Mouse (Mus musculus) embryo, embryonic 10 days (tissue): ENCODE data around the gene Acr.

ENCODE experiments used
- DNase-seq: peaks from one replicate; pipeline ENCODE4 v3.0.0-alpha.2; 2015; ENCODE audit warnings: low spot score

Gene Acr

GRCm38 (mm10) chr15:89622312-89622958 is 54.3 kb downstream of the Acr start:
- DNase-seq, result peak; percentile 71

GRCm38 (mm10) chr15:89622959-89623625 is 55.0 kb downstream of the Acr start:
- DNase-seq, result no peak

GRCm38 (mm10) chr15:89623626-89623959 is 55.5 kb downstream of the Acr start:
- peak; percentile 89 for DNase-seq
